In the genomic region with DNA sequence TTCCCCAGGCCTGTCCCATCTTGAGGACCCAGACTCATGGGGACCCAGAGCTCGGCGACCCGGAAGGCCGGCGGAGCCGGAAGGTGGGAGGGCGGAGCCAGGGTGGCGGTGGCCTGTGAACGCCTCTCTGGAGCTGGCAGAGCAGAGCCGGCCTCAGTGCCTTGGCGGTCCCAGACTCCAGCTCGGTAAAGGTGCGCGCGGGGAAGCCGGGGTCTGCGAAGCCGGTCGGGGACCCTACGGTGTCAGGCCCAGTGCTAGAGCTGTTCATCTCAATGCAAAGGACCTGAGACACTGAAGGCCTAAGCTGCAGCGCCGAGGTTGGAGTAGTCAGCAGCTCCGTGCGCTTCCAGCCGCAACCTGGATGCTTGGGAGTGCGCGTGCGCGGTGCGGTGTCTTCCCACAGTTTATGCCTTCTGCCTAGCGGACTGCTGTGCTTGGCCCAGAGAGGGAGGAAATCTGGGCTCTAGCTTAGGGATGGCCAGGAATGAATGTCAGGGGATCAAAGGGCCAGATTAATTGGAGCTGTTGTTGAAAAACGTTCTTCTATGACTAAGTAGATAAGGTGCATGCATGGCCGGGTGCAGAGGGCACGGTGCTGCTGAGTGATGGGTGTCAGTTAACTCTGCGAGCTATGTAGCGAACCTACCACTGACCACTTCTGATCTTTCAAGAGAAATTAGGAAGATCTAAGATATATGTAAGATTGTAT, we compare ENCODE assay signal across 8 mouse cellular contexts. TPM values are rescaled to one million over a fixed set of nuclear protein-coding genes. Genes with fewer than 3 reads are reported as not detected.
DNase-seq lines count a peak whose midpoint lies in the region; ATAC-seq and TF ChIP-seq lines count a peak whose summit lies in the region.

No protein-coding gene starts in this region.

- peak overlapping the region; percentile 83 for H3K27ac ChIP-seq in embryonic facial prominence, embryonic 13.5 days
- H3K27ac ChIP-seq in heart, adult 2 months, result peak overlapping the region; percentile 94
- H3K27ac ChIP-seq in limb, embryonic 12.5 days, result peak overlapping the region; percentile 86
- H3K27ac ChIP-seq in midbrain, embryonic 14.5 days (replicated peaks; ENCODE audit: low read depth, low read length), result peak overlapping the region; percentile 91

- peaks cover 17% of the 10 kb centered on the region for H3K4me1 ChIP-seq in embryonic facial prominence, embryonic 13.5 days
- peaks cover 3% of the 10 kb centered on the region; the same call in 1 of the 2 replicates for H3K4me1 ChIP-seq in heart, adult 2 months (ENCODE audit: control insufficient read depth, insufficient read depth, low read length)
- peaks cover 15% of the 10 kb centered on the region for H3K4me1 ChIP-seq in limb, embryonic 12.5 days (replicated peaks)
- peaks cover 15% of the 10 kb centered on the region; the same call in 1 of the 2 replicates for H3K4me1 ChIP-seq in midbrain, embryonic 14.5 days (ENCODE audit: control insufficient read depth, insufficient read depth, low read length)

- DNase-seq in 3134 (ENCODE audit: extremely low read depth, insufficient read length, low spot score), result peak; percentile 90
- DNase-seq in adrenal gland, postnatal 36 days, result peak; percentile 92 to 94
- DNase-seq in heart, adult 2 months, result peak; percentile 89 to 91
- DNase-seq in kidney, adult 8-10 months, result peak; percentile 81 to 88
- peak; percentile 95 for DNase-seq in midbrain, embryonic 14.5 days
- DNase-seq in spleen, adult 18-20 months, result peak; percentile 80 to 83

- H3K4me2 ChIP-seq in embryonic facial prominence, embryonic 13.5 days, result peak overlapping the region; percentile 93
- peak overlapping the region; percentile 92 for H3K4me2 ChIP-seq in limb, embryonic 12.5 days
- peak overlapping the region; percentile 83 for H3K4me2 ChIP-seq in midbrain, embryonic 14.5 days (ENCODE audit: low read length)

- peak overlapping the region; percentile 70 for H3K4me3 ChIP-seq in embryonic facial prominence, embryonic 13.5 days
- H3K4me3 ChIP-seq in heart, adult 2 months, result peak overlapping the region; percentile 84
- peak overlapping the region; percentile 61 for H3K4me3 ChIP-seq in limb, embryonic 12.5 days (replicated peaks)
- peak overlapping the region; percentile 59 for H3K4me3 ChIP-seq in midbrain, embryonic 14.5 days (replicated peaks; ENCODE audit: low read depth, low read length)

- no peaks in the 10 kb centered on the region for H3K27me3 ChIP-seq in embryonic facial prominence, embryonic 13.5 days
- H3K27me3 ChIP-seq in heart, adult 2 months (ENCODE audit: control insufficient read depth, insufficient read depth, low read length), result no peaks in the 10 kb centered on the region
- H3K27me3 ChIP-seq in limb, embryonic 12.5 days, result no peaks in the 10 kb centered on the region
- H3K27me3 ChIP-seq in midbrain, embryonic 14.5 days (ENCODE audit: control insufficient read depth, insufficient read depth, low read length), result no peaks in the 10 kb centered on the region

- peak; percentile 85 for ATAC-seq in embryonic facial prominence, embryonic 13.5 days (ENCODE audit: insufficient number of reproducible peaks, insufficient read depth, low FRiP score, low TSS enrichment, low read depth)
- peak; percentile 92 for ATAC-seq in limb, embryonic 12.5 days (ENCODE audit: insufficient number of reproducible peaks, insufficient read depth, low FRiP score, low TSS enrichment, low read depth)
- ATAC-seq in midbrain, embryonic 14.5 days (ENCODE audit: low FRiP score, low TSS enrichment), result peak; percentile 91

- no peak for TF ChIP-seq EP300 in heart, adult 2 months (IDR thresholded peaks at IDR 0.05; ENCODE audit: insufficient read depth, low read depth, low read length)

- H3K36me3 ChIP-seq in embryonic facial prominence, embryonic 13.5 days, result peaks cover 4% of the 10 kb centered on the region
- H3K36me3 ChIP-seq in heart, adult 2 months (ENCODE audit: control insufficient read depth, insufficient read depth, low read length), result no peaks in the 10 kb centered on the region
- peaks cover 2% of the 10 kb centered on the region; the same call in 1 of the 2 replicates for H3K36me3 ChIP-seq in limb, embryonic 12.5 days
- no peaks in the 10 kb centered on the region for H3K36me3 ChIP-seq in midbrain, embryonic 14.5 days (ENCODE audit: control insufficient read depth, insufficient read depth, low read length)

- no peaks in the 10 kb centered on the region for H3K9me3 ChIP-seq in embryonic facial prominence, embryonic 13.5 days
- H3K9me3 ChIP-seq in limb, embryonic 12.5 days, result no peaks in the 10 kb centered on the region
- no peaks in the 10 kb centered on the region for H3K9me3 ChIP-seq in midbrain, embryonic 14.5 days (ENCODE audit: control insufficient read depth, low read length)

- TF ChIP-seq POLR2A in heart, adult 2 months (IDR thresholded peaks at IDR 0.05; ENCODE audit: insufficient read depth, low read depth, low read length), result peak; percentile 77

- peak overlapping the region; percentile 84 for H3K9ac ChIP-seq in embryonic facial prominence, embryonic 13.5 days
- H3K9ac ChIP-seq in heart, adult 2 months (ENCODE audit: low read depth, low read length), result peak overlapping the region; percentile 82
- H3K9ac ChIP-seq in limb, embryonic 12.5 days (replicated peaks), result peak overlapping the region; percentile 74
- peak overlapping the region; percentile 82 for H3K9ac ChIP-seq in midbrain, embryonic 14.5 days (replicated peaks; ENCODE audit: low read length)

- intact Hi-C loops in heart, adult 2 months (cut with DNase I), result loop anchor here (5.0 kb wide), 1 partner anchor 97 kb away; no protein-coding TSS in a partner anchor

- TF ChIP-seq CTCF in heart, adult 2 months (IDR thresholded peaks at IDR 0.05), result no peak; the same call in 1 of the 2 replicates

- H3K79me2 ChIP-seq in heart, adult 2 months (replicated peaks; ENCODE audit: control insufficient read depth, insufficient read depth, low read length), result no peaks in the 10 kb centered on the region

- 5% methylated on average over 36 of the region's 36 CpGs for WGBS in embryonic facial prominence, embryonic 13.5 days
- 2% methylated on average over 36 of the region's 36 CpGs for WGBS in heart, adult 2 months
- 6% methylated on average over 36 of the region's 36 CpGs for WGBS in limb, embryonic 12.5 days
- WGBS in midbrain, embryonic 14.5 days, result 5% methylated on average over 36 of the region's 36 CpGs

RNA-seq across cellular contexts. Expression of gene 1600014C10Rik, which starts 0.8 kb away (rescaled TPM):
- total RNA-seq in adrenal gland, postnatal 36 days (2021), result 10 to 100 TPM; 34.2 to 43.7 TPM
- 21.8 and 21.9 TPM in 2 replicates for polyA plus RNA-seq in embryonic facial prominence, embryonic 13.5 days (2015; fragmentation: Nextera tagmentation; extraction: Ambion mirVana)
- total RNA-seq in heart, adult 2 months (2021), result 10 to 100 TPM; 31.6 to 32.0 TPM
- polyA plus RNA-seq in heart, adult 2 months (2012; rRNA removed), result 29.3 and 50.6 TPM in 2 replicates
- 15.1 and 15.6 TPM in 2 replicates for polyA plus RNA-seq in limb, embryonic 12.5 days (2016; fragmentation: Nextera tagmentation; extraction: Ambion mirVana)
- 24.9 and 31.2 TPM in 2 replicates for polyA plus RNA-seq in midbrain, embryonic 14.5 days (2014; fragmentation: Nextera tagmentation; extraction: Ambion mirVana)

RNA-seq across cellular contexts. Expression of gene Plekhf1, which starts 44.0 kb away (rescaled TPM):
- 1 to 10 TPM; 2.6 to 4.2 TPM for total RNA-seq in adrenal gland, postnatal 36 days (2021)
- 3.8 and 3.9 TPM in 2 replicates for polyA plus RNA-seq in embryonic facial prominence, embryonic 13.5 days (2015; fragmentation: Nextera tagmentation; extraction: Ambion mirVana)
- total RNA-seq in heart, adult 2 months (2021), result 10 to 100 TPM in 1 of 2 experiments, 1 to 10 TPM in 1; 9.3 to 14.6 TPM
- polyA plus RNA-seq in heart, adult 2 months (2012; rRNA removed), result 8.6 and 8.9 TPM in 2 replicates
- 3.5 and 3.9 TPM in 2 replicates for polyA plus RNA-seq in limb, embryonic 12.5 days (2016; fragmentation: Nextera tagmentation; extraction: Ambion mirVana)
- polyA plus RNA-seq in midbrain, embryonic 14.5 days (2014; fragmentation: Nextera tagmentation; extraction: Ambion mirVana), result 0.22 and 0.37 TPM in 2 replicates

Comparison
In these comparisons a context has a peak if more than half of its experiments do, and no peak if none do; other contexts are left out.
1. Peak in every context shown above with its lines: DNase-seq, ATAC-seq, H3K4me3 ChIP-seq and H3K27ac ChIP-seq.